Mouse (Mus musculus): ENCODE results near the gene Dhx16. TPM values are rescaled to one million over a fixed set of nuclear protein-coding genes. Genes with fewer than 3 reads are reported as not detected.

Gene Dhx16
- 69.1 and 70.4 TPM in 2 replicates for polyA plus RNA-seq (2014; fragmentation: Nextera tagmentation; extraction: Ambion mirVana)

DNA sequence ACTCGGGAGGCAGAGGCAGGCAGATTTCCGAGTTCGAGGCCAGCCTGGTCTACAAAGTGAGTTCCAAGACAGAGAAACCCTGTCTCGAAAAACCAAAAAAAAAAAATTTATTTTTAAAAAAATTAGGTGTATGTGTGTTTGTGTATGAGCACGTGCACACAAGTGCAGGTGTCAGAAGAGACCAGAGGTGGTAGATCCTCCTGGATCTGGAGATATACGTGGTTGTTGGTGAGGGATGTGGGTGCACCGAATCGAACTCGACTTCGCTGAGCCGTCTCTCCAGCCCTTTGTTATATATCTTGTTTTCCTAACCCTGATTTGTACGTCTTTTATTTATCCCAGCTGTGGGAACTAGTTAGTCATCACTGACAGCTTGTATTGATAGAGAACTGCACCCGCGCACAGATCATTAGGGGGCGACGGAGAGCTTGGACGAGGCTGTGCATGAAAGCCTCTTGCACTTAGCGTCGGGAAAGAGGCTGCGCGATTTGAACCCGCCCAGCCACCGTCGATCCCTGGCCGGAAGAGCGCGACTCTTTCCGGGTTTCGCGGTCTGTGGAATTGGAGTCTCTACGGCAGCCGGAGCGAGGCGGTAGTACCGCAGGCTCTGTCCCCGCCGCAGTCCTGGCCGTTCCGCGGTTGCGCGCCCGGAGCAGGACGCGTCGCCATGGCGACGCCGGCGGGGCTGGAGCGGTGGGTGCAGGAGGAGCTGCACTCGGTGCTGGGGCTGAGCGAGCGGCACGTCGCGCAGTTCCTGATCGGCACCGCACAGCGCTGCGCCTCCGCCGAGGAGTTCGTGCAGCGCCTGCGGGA lies at the start of gene Dhx16:
TSS of gene Dhx16 (plus strand) at position 575 of the 813 bp plus-strand sequence.
- peaks cover 13% of the 10 kb centered on the region for H3K4me1 ChIP-seq (replicated peaks; ENCODE audit: control insufficient read depth, insufficient read depth, low read length)
- H3K36me3 ChIP-seq (ENCODE audit: control insufficient read depth, insufficient read depth, low read length) = peaks cover 27% of the 10 kb centered on the region
- H3K4me2 ChIP-seq = peak within 1 kb of the TSS; percentile 88
- DNase-seq (ENCODE audit: low spot score) (peak; percentile 97), ATAC-seq (replicated peaks; ENCODE audit: low FRiP score) (peak; percentile 88)
- H3K9me3 ChIP-seq (ENCODE audit: control insufficient read depth, low read length) = no peaks in the 10 kb centered on the region
- 6% methylated on average over 66 of the region's 66 CpGs for WGBS
- H3K27me3 ChIP-seq (replicated peaks; ENCODE audit: control insufficient read depth, insufficient read depth, low read length) = no peaks in the 10 kb centered on the region
- H3K27ac ChIP-seq (ENCODE audit: low read depth, low read length) = peak within 1 kb of the TSS; percentile 54
- H3K4me3 ChIP-seq (ENCODE audit: low read depth, low read length) = peak within 1 kb of the TSS; percentile 99
- H3K9ac ChIP-seq (ENCODE audit: low read depth, low read length) = peak within 1 kb of the TSS; percentile 92

DNA sequence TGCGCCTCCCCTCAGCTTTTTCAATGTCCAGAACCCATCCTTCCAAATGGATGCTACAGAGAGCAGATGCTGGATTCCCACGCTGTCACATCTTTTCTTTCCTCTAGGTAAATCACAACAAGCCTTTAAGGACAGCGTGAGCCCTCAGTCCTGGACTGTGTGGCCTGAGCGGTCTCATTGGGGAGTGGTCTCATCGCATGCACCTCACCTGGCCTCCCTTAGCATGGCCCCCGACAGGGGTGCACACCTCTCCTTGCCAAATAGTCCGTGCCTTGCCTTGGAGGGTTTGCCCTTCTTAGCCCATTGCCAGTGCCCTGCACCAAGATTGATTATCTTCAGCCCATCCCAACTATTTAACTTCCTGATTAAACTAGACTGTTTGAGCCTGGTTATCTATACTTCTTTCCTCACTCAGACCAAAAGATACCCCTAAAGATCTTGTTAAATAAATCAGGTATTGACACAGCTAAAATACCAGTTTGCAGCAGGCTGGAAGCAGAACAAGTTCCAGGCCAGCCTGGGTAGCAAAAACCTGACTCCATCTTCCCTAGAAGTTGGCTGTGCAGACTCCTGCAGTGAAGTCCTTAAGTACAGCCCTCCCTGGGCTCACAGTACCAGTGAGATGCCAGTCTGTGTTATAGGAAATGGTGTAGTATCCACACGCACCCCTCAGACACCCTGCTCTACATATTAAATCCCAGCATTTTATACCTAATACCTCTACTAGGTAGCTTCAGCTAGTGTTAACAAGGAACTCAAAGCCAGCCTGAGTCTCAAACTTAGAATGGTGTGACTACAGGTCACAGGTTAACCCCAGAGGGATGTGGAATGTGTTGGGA lies 47.0 kb upstream of the Dhx16 start:
- Histone ChIP-seq H3K4me2 (no peak overlapping the region), H3K9ac (ENCODE audit: low read depth, low read length) (no peak overlapping the region), H3K36me3 (ENCODE audit: control insufficient read depth, insufficient read depth, low read length) (peaks cover 44% of the 10 kb centered on the region), H3K27me3 (replicated peaks; ENCODE audit: control insufficient read depth, insufficient read depth, low read length) (no peaks in the 10 kb centered on the region), H3K4me1 (replicated peaks; ENCODE audit: control insufficient read depth, insufficient read depth, low read length) (peaks cover 29% of the 10 kb centered on the region), H3K9me3 (ENCODE audit: control insufficient read depth, low read length) (no peaks in the 10 kb centered on the region), H3K27ac (ENCODE audit: low read depth, low read length) (no peak overlapping the region), H3K4me3 (ENCODE audit: low read depth, low read length) (no peak overlapping the region)
- DNase-seq (ENCODE audit: low spot score) (no peak), ATAC-seq (replicated peaks; ENCODE audit: low FRiP score) (no peak)
- 74% methylated on average over 8 of the region's 8 CpGs for WGBS

- WGBS = 20% methylated on average over 5 of the region's 5 CpGs
- Histone ChIP-seq H3K4me1 (replicated peaks; ENCODE audit: control insufficient read depth, insufficient read depth, low read length) (peaks cover 29% of the 10 kb centered on the region), H3K4me3 (ENCODE audit: low read depth, low read length) (no peak overlapping the region), H3K9me3 (ENCODE audit: control insufficient read depth, low read length) (no peaks in the 10 kb centered on the region), H3K36me3 (ENCODE audit: control insufficient read depth, insufficient read depth, low read length) (peaks cover 38% of the 10 kb centered on the region), H3K27ac (ENCODE audit: low read depth, low read length) (no peak overlapping the region), H3K9ac (ENCODE audit: low read depth, low read length) (no peak overlapping the region), H3K4me2 (no peak overlapping the region), H3K27me3 (replicated peaks; ENCODE audit: control insufficient read depth, insufficient read depth, low read length) (no peaks in the 10 kb centered on the region)
- ATAC-seq (replicated peaks; ENCODE audit: low FRiP score) = no peak
- DNase-seq (ENCODE audit: low spot score) = no peak
Observed at GRCm38 (mm10) chr17:35833239-35833751, 46.3 kb upstream of the Dhx16 start.

DNA sequence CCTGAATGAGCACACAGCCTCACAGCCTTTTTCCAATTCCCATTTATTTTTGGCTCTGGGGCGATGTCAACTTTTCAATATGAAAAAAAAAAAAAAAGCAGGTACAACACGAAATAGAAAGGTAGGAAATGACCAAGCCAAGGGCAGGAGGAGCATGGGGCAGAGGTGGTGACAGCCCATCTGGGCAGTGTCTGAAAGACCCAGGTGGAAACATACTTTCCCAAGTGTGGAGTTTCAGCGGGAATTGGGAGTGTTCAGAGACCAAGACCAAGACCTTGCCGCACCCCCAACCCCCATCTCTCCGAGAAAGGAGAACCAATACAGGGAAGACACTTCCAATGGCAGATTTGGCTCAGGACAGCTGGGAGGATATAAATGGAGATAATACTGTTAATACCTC lies 45.7 kb upstream of the Dhx16 start:
- no peak for DNase-seq (ENCODE audit: low spot score)
- WGBS = 50% methylated on average over 5 of the region's 5 CpGs
- H3K4me1 ChIP-seq (replicated peaks; ENCODE audit: control insufficient read depth, insufficient read depth, low read length) = peaks cover 29% of the 10 kb centered on the region
- no peak overlapping the region for H3K4me3 ChIP-seq (ENCODE audit: low read depth, low read length)
- H3K9me3 ChIP-seq (ENCODE audit: control insufficient read depth, low read length) = no peaks in the 10 kb centered on the region
- peak overlapping the region; percentile 95; the same call in 1 of the 2 replicates for H3K4me2 ChIP-seq
- H3K27ac ChIP-seq (ENCODE audit: low read depth, low read length) = peak overlapping the region; percentile 34; the same call in 1 of the 2 replicates
- peaks cover 38% of the 10 kb centered on the region for H3K36me3 ChIP-seq (ENCODE audit: control insufficient read depth, insufficient read depth, low read length)
- no peak overlapping the region for H3K9ac ChIP-seq (ENCODE audit: low read depth, low read length)
- no peak for ATAC-seq (replicated peaks; ENCODE audit: low FRiP score)
- H3K27me3 ChIP-seq (replicated peaks; ENCODE audit: control insufficient read depth, insufficient read depth, low read length) = no peaks in the 10 kb centered on the region

- 77% methylated on average over 26 of the region's 26 CpGs for WGBS
- Histone ChIP-seq H3K4me1 (replicated peaks; ENCODE audit: control insufficient read depth, insufficient read depth, low read length) (peaks cover 37% of the 10 kb centered on the region), H3K27ac (ENCODE audit: low read depth, low read length) (0 out of 2 replicates have a peak overlapping the region, but pooled peaks have one; percentile 35)
Observed at GRCm38 (mm10) chr17:35834696-35835422, 44.8 kb upstream of the Dhx16 start.

DNA sequence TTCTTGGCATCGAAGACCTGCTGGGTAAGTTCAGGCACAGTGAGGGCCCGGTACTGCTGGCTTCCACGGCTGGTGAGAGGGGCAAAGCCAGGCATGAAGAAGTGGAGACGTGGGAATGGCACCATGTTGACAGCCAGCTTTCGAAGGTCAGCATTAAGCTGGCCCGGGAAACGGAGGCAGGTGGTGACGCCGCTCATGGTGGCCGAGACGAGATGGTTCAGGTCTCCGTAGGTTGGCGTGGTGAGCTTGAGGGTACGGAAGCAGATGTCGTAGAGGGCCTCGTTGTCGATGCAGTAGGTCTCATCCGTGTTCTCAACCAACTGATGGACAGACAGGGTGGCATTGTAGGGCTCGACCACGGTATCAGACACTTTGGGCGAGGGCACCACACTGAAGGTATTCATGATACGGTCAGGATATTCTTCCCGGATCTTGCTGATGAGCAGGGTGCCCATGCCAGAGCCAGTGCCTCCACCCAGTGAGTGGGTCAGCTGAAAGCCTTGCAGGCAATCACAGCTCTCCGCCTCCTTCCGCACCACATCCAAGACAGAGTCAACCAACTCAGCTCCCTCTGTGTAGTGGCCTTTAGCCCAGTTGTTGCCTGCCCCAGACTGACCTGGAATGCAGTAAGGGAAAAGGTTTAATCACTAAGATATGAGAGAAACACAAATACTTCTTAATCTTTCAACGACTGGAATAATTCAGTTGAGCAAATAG lies 44.0 kb upstream of the Dhx16 start:
- Histone ChIP-seq H3K4me3 (ENCODE audit: low read depth, low read length) (peak overlapping the region; percentile 89), H3K9ac (ENCODE audit: low read depth, low read length) (peak overlapping the region; percentile 99), H3K4me1 (replicated peaks; ENCODE audit: control insufficient read depth, insufficient read depth, low read length) (peaks cover 30% of the 10 kb centered on the region), H3K4me2 (peak overlapping the region; percentile 95), H3K36me3 (ENCODE audit: control insufficient read depth, insufficient read depth, low read length) (peaks cover 36% of the 10 kb centered on the region), H3K27ac (ENCODE audit: low read depth, low read length) (peak overlapping the region; percentile 98; the same call in 1 of the 2 replicates), H3K27me3 (replicated peaks; ENCODE audit: control insufficient read depth, insufficient read depth, low read length) (no peaks in the 10 kb centered on the region), H3K9me3 (ENCODE audit: control insufficient read depth, low read length) (no peaks in the 10 kb centered on the region)
- WGBS = 80% methylated on average over 26 of the region's 26 CpGs
- ATAC-seq (replicated peaks; ENCODE audit: low FRiP score) = no peak
- DNase-seq (ENCODE audit: low spot score) = no peak

More at GRCm38 (mm10) chr17:35834696-35835422, 44.8 kb upstream of the Dhx16 start:
- Histone ChIP-seq H3K4me3 (ENCODE audit: low read depth, low read length) (peak overlapping the region; percentile 89), H3K9me3 (ENCODE audit: control insufficient read depth, low read length) (no peaks in the 10 kb centered on the region), H3K9ac (ENCODE audit: low read depth, low read length) (peak overlapping the region; percentile 99), H3K36me3 (ENCODE audit: control insufficient read depth, insufficient read depth, low read length) (peaks cover 38% of the 10 kb centered on the region), H3K27me3 (replicated peaks; ENCODE audit: control insufficient read depth, insufficient read depth, low read length) (no peaks in the 10 kb centered on the region), H3K4me2 (peak overlapping the region; percentile 95)
- DNase-seq (ENCODE audit: low spot score) (no peak), ATAC-seq (replicated peaks; ENCODE audit: low FRiP score) (no peak)

DNA sequence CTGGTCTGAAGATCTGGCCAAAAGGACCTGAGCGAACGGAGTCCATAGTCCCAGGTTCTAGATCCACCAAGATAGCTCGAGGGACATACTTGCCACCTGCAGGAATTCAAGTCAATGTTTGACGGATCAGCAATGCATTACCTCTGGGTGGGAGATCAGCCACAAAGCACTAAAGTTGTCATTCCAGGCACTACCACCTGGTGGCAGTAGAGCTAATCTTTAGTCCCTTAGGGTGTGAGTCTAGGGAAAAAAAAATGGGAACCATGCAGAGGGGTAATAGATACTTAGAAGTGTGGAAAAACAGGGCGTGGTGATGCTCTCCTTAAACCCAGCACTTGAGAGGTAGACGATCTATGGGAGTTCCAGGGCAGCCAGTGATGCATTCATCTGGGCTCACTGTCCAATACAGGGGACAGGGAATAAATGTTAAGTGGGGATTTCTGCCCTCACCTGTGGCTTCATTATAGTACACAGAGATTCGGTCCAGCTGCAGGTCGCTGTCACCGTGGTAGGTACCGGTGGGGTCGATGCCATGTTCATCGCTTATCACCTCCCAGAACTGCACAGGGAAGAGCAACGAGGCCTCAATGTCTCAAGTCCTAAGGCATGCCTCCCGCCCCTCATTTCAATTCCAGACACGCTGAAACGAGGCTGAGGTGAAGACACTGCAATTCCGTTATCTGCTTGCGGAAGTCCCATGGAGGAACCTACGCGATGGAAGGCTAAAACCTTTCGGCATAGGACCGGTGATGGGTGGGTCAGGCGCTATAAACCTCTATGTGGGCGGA lies 43.2 kb upstream of the Dhx16 start:
- H3K36me3 ChIP-seq (ENCODE audit: control insufficient read depth, insufficient read depth, low read length) = peaks cover 33% of the 10 kb centered on the region

More for the DNA sequence above, 43.2 kb upstream of the Dhx16 start:
- Histone ChIP-seq H3K4me1 (replicated peaks; ENCODE audit: control insufficient read depth, insufficient read depth, low read length) (peaks cover 30% of the 10 kb centered on the region), H3K27me3 (replicated peaks; ENCODE audit: control insufficient read depth, insufficient read depth, low read length) (no peaks in the 10 kb centered on the region), H3K4me3 (ENCODE audit: low read depth, low read length) (peak overlapping the region; percentile 89), H3K27ac (ENCODE audit: low read depth, low read length) (peak overlapping the region; percentile 98), H3K9me3 (ENCODE audit: control insufficient read depth, low read length) (no peaks in the 10 kb centered on the region), H3K4me2 (peak overlapping the region; percentile 95), H3K9ac (ENCODE audit: low read depth, low read length) (peak overlapping the region; percentile 99)
- ATAC-seq (replicated peaks; ENCODE audit: low FRiP score) (no peak), DNase-seq (ENCODE audit: low spot score) (peak; percentile 69)
- 7% methylated on average over 24 of the region's 24 CpGs for WGBS
